Mouse (Mus musculus) kidney, postnatal 4 days (tissue): ENCODE measurements around the gene Pard3b.

Source experiments
- DNase-seq, 2 experiments: peaks; one replicate each; pipeline ENCODE4 v3.0.0; 2021; ENCODE audit warnings: mixed read lengths in 2 of 2

The Pard3b gene

GRCm38 (mm10) chr1:62094885-62095284 lies 456.3 kb downstream of the Pard3b start:
- DNase-seq = no peak

GRCm38 (mm10) chr1:62122426-62122825 lies 483.8 kb downstream of the Pard3b start:
- DNase-seq = no peak

GRCm38 (mm10) chr1:62129186-62129585 lies 490.6 kb downstream of the Pard3b start:
- DNase-seq = no peak

GRCm38 (mm10) chr1:62148134-62148533 lies 509.5 kb downstream of the Pard3b start:
- DNase-seq = no peak

GRCm38 (mm10) chr1:62148786-62149185 lies 510.2 kb downstream of the Pard3b start:
- no peak for DNase-seq

- DNase-seq = no peak
Observed at GRCm38 (mm10) chr1:62155970-62156369, 517.3 kb downstream of the Pard3b start.

GRCm38 (mm10) chr1:62159592-62159991 lies 521.0 kb downstream of the Pard3b start:
- DNase-seq = peak in 1 of 2 experiments; percentile 11

- DNase-seq = no peak
Observed at GRCm38 (mm10) chr1:62175013-62175640, 536.5 kb downstream of the Pard3b start.

GRCm38 (mm10) chr1:62181638-62182037 lies 543.0 kb downstream of the Pard3b start:
- peak; percentile 31 to 32 for DNase-seq

GRCm38 (mm10) chr1:62182634-62183033 lies 544.0 kb downstream of the Pard3b start:
- no peak for DNase-seq

GRCm38 (mm10) chr1:62190786-62191185 lies 552.2 kb downstream of the Pard3b start:
- no peak for DNase-seq

GRCm38 (mm10) chr1:62197515-62197914 lies 558.9 kb downstream of the Pard3b start:
- no peak for DNase-seq

- DNase-seq = no peak
Observed at GRCm38 (mm10) chr1:62200919-62201318, 562.3 kb downstream of the Pard3b start.

- DNase-seq = no peak
Observed at GRCm38 (mm10) chr1:62201686-62202257, 563.1 kb downstream of the Pard3b start.

GRCm38 (mm10) chr1:62213285-62213684 lies 574.7 kb downstream of the Pard3b start:
- DNase-seq = no peak

GRCm38 (mm10) chr1:62215842-62216241 lies 577.2 kb downstream of the Pard3b start:
- no peak for DNase-seq

- no peak for DNase-seq
Observed at GRCm38 (mm10) chr1:62216568-62216967, 577.9 kb downstream of the Pard3b start.

GRCm38 (mm10) chr1:62229129-62229528 lies 590.5 kb downstream of the Pard3b start:
- DNase-seq = no peak

GRCm38 (mm10) chr1:62234039-62234438 lies 595.4 kb downstream of the Pard3b start:
- DNase-seq = no peak

- DNase-seq = no peak
Observed at GRCm38 (mm10) chr1:62235121-62235520, 596.5 kb downstream of the Pard3b start.

- DNase-seq = peak; percentile 25 to 34
Observed at GRCm38 (mm10) chr1:62244191-62244984, 605.8 kb downstream of the Pard3b start.

- DNase-seq = no peak
Observed at GRCm38 (mm10) chr1:62252432-62252831, 613.8 kb downstream of the Pard3b start.

GRCm38 (mm10) chr1:62254316-62254715 lies 615.7 kb downstream of the Pard3b start:
- DNase-seq = no peak

- no peak for DNase-seq
Observed at GRCm38 (mm10) chr1:62254888-62255287, 616.3 kb downstream of the Pard3b start.
